Mouse (Mus musculus) liver, embryonic 16.5 days (tissue): ENCODE measurements around the gene Efna5. TPM values are rescaled to one million over a fixed set of nuclear protein-coding genes. Genes with fewer than 3 reads are reported as not detected.

Source experiments
- ATAC-seq: fragments of 200-750 bp; cut with Nextera tagmentation; 2 replicates; pipeline ENCODE4 v1.8.0; 2017; ENCODE audit warnings: low read depth, mild to moderate bottlenecking, moderate number of reproducible peaks, moderate library complexity
- H3K27ac ChIP-seq: fragments of 300-500 bp; sonication (generic); 2 replicates; pipeline ENCODE4 v1.5.1; 2014; ENCODE audit warnings: mild to moderate bottlenecking, low read length
- H3K27me3 ChIP-seq: fragments of 300-500 bp; sonication (generic); 2 replicates; pipeline ENCODE4 v1.6.1; 2014; ENCODE audit warnings: low read depth, low read length, mixed read lengths; ENCODE audit not compliant: control insufficient read depth, insufficient read depth
- H3K36me3 ChIP-seq: fragments of 300-500 bp; sonication (generic); 2 replicates; pipeline ENCODE4 v1.6.1; 2014; ENCODE audit warnings: mild to moderate bottlenecking; ENCODE audit not compliant: control insufficient read depth, insufficient read depth
- H3K4me1 ChIP-seq: fragments of 300-500 bp; sonication (generic); 2 replicates; pipeline ENCODE4 v1.6.1; 2014; ENCODE audit warnings: low read depth, low read length, mixed read lengths; ENCODE audit not compliant: control insufficient read depth
- H3K4me2 ChIP-seq: fragments of 300-500 bp; sonication (generic); 2 replicates; pipeline ENCODE4 v1.6.1; 2014; ENCODE audit warnings: low read depth, low read length, mixed read lengths
- H3K4me3 ChIP-seq: fragments of 300-500 bp; sonication (generic); 2 replicates; pipeline ENCODE4 v1.5.1; 2014; ENCODE audit warnings: low read depth, mild to moderate bottlenecking, low read length
- H3K9ac ChIP-seq: fragments of 300-500 bp; sonication (generic); 2 replicates; pipeline ENCODE4 v1.6.1; 2014; ENCODE audit warnings: low read depth, low read length
- H3K9me3 ChIP-seq: fragments of 300-500 bp; sonication (generic); replicated peaks from 2 replicates; pipeline ENCODE4 v1.6.1; 2016; ENCODE audit warnings: low read length; ENCODE audit not compliant: control insufficient read depth
- WGBS: fragments of 180-500 bp; shearing (Covaris S2); extraction: QIAGEN DNeasy Blood & Tissue Kit; methylation state at CpG from one replicate; pipeline ENCODE4 v1.1.7; 2014; ENCODE audit not compliant: insufficient replicate concordance; 5-methylcytosine and 5-hydroxymethylcytosine counted together
- polyA plus RNA-seq: library from polyadenylated mRNA; unstranded; fragments of >200 nt; fragmentation: Nextera tagmentation; extraction: Ambion mirVana; gene quantifications from 2 replicates; pipeline ENCODE4 v1.2.1, GENCODE M21; 2015

Gene Efna5
- polyA plus RNA-seq, 1 experiment from 2014 or later: 2.3 TPM

GRCm38 (mm10) chr17:62863004-62863403 is 18.1 kb downstream of the Efna5 start:
- no peak overlapping the region for H3K4me3 ChIP-seq
- no peak for ATAC-seq
- no peaks in the 10 kb centered on the region for H3K4me1 ChIP-seq
- no peak overlapping the region for H3K9ac ChIP-seq
- H3K27ac ChIP-seq: no peak overlapping the region
- H3K36me3 ChIP-seq: no peaks in the 10 kb centered on the region
- H3K9me3 ChIP-seq: no peaks in the 10 kb centered on the region
- no peaks in the 10 kb centered on the region for H3K27me3 ChIP-seq
- 47% methylated on average over 3 of the region's 3 CpGs for WGBS
- H3K4me2 ChIP-seq: no peak overlapping the region

DNA sequence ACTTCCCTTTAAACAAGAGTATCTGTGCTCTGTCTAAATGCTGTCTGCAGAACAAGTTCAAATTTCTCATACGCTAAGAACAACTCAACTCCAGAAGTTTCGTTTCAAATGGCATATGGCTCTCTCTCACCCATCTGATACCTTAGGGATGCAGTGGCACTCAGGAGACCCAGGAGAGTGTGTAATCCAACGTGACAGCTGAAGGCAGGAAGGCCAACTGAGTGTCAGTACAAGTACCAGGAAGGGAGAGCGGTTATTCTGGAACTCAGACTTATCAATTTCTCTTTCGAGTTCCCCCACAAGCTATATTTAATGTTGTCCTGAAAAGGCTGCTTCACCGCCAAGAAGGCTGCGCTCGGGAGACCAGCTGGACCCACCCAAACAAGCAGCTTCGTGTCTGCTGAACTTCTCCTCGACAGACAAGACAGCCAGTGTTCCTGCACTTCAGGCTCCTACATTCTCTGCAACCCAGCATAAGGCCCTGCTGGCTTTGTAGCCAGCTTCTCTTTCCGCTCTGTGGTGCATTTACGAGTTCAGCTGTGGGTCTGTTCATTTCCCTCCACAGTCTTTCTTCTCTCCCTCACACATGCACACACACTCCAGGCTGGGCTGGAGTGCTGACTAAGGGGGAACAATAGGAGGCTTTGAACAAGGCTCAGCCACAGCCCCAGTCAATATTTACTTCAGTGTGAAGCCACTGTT is 18.7 kb downstream of the Efna5 start:
- Histone ChIP-seq H3K36me3 (no peaks in the 10 kb centered on the region), H3K4me2 (no peak overlapping the region), H3K27ac (no peak overlapping the region), H3K4me3 (no peak overlapping the region), H3K9me3 (no peaks in the 10 kb centered on the region), H3K4me1 (no peaks in the 10 kb centered on the region), H3K9ac (no peak overlapping the region), H3K27me3 (no peaks in the 10 kb centered on the region)
- ATAC-seq: peak; percentile 50
- WGBS: 29% methylated on average over 12 of the region's 12 CpGs

GRCm38 (mm10) chr17:62857275-62857674 is 23.8 kb downstream of the Efna5 start:
- ATAC-seq: no peak
- H3K9ac ChIP-seq: no peak overlapping the region

DNA sequence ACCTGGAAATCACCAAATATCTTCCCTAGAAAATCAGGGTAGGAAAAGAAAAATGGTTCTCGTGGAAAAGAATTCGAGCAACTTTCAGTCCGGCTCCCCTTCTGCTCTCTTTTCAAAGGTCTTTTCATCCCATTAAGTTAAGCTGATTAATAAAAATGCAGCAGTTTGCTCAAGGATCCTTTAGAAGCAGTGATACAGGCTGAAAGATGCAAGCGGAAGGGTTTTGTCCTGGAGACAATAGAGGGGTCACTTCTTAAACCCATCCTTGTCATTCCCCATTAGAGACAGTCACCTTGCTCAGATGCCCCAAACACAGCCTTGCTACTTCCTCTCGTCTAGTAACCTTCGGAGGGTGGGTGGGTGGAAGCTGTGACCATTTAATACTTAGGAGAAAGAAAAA is 27.4 kb downstream of the Efna5 start:
- ATAC-seq: no peak
- H3K4me3 ChIP-seq: no peak overlapping the region
- no peak overlapping the region for H3K9ac ChIP-seq
- no peaks in the 10 kb centered on the region for H3K36me3 ChIP-seq
- no peak overlapping the region for H3K27ac ChIP-seq
- no peaks in the 10 kb centered on the region for H3K4me1 ChIP-seq
- no peak overlapping the region for H3K4me2 ChIP-seq
- H3K27me3 ChIP-seq: no peaks in the 10 kb centered on the region
- 38% methylated on average over 6 of the region's 6 CpGs for WGBS
- no peaks in the 10 kb centered on the region for H3K9me3 ChIP-seq

More at GRCm38 (mm10) chr17:62857275-62857674, 23.8 kb downstream of the Efna5 start:
- no peak overlapping the region for H3K4me2 ChIP-seq
- H3K36me3 ChIP-seq: no peaks in the 10 kb centered on the region
- H3K27ac ChIP-seq: no peak overlapping the region
- H3K4me3 ChIP-seq: no peak overlapping the region
- H3K9me3 ChIP-seq: no peaks in the 10 kb centered on the region
- no peaks in the 10 kb centered on the region for H3K27me3 ChIP-seq
- no peaks in the 10 kb centered on the region for H3K4me1 ChIP-seq
- WGBS: 15% methylated on average over 8 of the region's 8 CpGs

DNA sequence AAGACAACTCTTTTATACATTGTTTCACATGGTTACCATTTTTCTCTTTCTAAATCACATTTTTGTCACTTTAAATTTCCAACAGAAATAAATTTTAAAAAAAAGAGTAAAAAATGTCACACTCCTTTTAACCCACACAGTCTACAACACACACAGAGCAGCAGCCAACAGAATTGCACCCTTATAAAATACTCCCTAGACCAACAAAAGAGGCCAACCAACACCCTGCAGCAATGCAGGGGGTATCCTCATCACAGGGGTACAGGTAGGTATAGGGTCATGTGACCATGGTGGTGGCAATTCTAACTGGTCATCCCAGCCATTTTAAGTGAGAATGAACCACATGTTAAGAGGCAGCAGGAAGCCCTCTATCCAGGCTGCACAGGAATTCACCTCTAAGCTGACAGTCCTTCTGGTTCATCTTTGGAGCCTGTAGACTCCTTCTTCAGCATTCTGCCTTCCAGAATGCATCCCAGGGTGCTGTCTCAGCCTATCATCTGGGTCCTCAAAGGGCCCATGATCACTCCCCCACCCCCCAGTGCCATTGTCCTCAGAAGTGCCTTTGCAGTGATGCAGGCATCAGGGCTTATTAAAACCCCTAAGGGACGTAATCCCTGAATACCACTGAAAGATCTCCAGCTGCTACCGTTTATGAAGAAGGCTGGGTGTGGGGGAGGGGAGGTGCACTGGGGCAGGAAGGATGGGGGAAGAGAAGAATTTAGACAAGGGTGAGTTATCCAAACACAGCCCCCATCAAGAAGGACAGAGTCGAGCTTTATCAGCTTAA is 28.1 kb downstream of the Efna5 start:
- no peak for ATAC-seq
- H3K4me2 ChIP-seq: no peak overlapping the region
- no peaks in the 10 kb centered on the region for H3K36me3 ChIP-seq
- no peak overlapping the region for H3K9ac ChIP-seq
- no peak overlapping the region for H3K4me3 ChIP-seq
- no peaks in the 10 kb centered on the region for H3K27me3 ChIP-seq
- H3K9me3 ChIP-seq: no peaks in the 10 kb centered on the region
- no peaks in the 10 kb centered on the region for H3K4me1 ChIP-seq
- no peak overlapping the region for H3K27ac ChIP-seq
- WGBS: 17% methylated on average over 3 of the region's 3 CpGs

- Histone ChIP-seq H3K9me3 (no peaks in the 10 kb centered on the region), H3K27ac (no peak overlapping the region), H3K36me3 (no peaks in the 10 kb centered on the region), H3K4me3 (no peak overlapping the region), H3K27me3 (no peaks in the 10 kb centered on the region), H3K4me2 (no peak overlapping the region), H3K4me1 (no peaks in the 10 kb centered on the region), H3K9ac (no peak overlapping the region)
- 27% methylated on average over 7 of the region's 7 CpGs for WGBS
- no peak for ATAC-seq
These were observed 29.8 kb downstream of the Efna5 start for GRCm38 (mm10) chr17:62851268-62851667.

DNA sequence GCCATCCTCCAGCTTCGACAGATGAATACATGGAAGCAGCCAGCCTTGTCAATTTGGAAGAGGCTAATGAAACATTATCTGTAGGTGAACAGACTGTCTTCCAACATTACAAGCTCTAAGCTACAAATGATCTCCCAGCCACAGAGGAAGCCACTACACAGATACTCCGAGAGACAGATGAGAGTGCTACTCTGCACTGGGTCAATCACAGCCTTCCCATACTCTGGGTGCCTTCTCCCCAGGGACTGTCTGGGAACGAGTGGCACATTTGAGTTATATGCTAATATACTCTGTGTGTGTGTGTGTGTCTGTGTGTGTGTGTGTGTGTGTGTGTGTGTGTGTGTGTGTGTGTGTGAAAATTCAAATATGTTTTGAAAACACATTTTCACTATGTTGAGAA is 30.5 kb downstream of the Efna5 start:
- H3K27me3 ChIP-seq: no peaks in the 10 kb centered on the region
- no peaks in the 10 kb centered on the region for H3K4me1 ChIP-seq
- no peaks in the 10 kb centered on the region for H3K36me3 ChIP-seq
- no peak overlapping the region for H3K4me2 ChIP-seq
- ATAC-seq: no peak
- WGBS: 46% methylated on average over 3 of the region's 3 CpGs
- no peaks in the 10 kb centered on the region for H3K9me3 ChIP-seq
- no peak overlapping the region for H3K9ac ChIP-seq
- H3K27ac ChIP-seq: no peak overlapping the region
- H3K4me3 ChIP-seq: no peak overlapping the region

DNA sequence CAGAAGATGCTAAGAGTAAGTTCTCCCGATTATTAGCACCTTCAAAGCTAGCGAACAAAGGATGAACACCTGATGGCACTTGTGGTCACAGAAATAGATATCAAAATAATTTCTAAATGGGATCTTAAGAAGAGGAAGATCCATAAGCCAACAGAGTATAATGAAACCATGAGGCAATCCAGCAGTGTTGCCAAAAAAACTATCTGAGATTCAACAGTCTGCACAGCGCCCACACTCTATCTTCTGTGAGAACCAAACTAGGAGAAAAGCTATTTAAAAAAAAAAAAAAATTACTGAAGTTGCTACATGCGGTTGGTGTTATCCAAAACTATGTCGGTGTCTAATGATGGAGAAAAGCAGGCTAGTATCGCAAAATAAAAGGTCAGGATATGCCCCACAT is 31.4 kb downstream of the Efna5 start:
- H3K9ac ChIP-seq: no peak overlapping the region
- H3K27ac ChIP-seq: no peak overlapping the region
- H3K4me3 ChIP-seq: no peak overlapping the region
- no peaks in the 10 kb centered on the region for H3K27me3 ChIP-seq
- WGBS: 67% methylated on average over 6 of the region's 6 CpGs
- H3K36me3 ChIP-seq: no peaks in the 10 kb centered on the region
- H3K4me1 ChIP-seq: no peaks in the 10 kb centered on the region
- no peak overlapping the region for H3K4me2 ChIP-seq
- no peaks in the 10 kb centered on the region for H3K9me3 ChIP-seq
- ATAC-seq: no peak

GRCm38 (mm10) chr17:62845656-62846055 is 35.5 kb downstream of the Efna5 start:
- Histone ChIP-seq H3K9me3 (no peaks in the 10 kb centered on the region), H3K27ac (no peak overlapping the region), H3K9ac (no peak overlapping the region), H3K4me3 (no peak overlapping the region), H3K4me2 (no peak overlapping the region), H3K36me3 (no peaks in the 10 kb centered on the region), H3K4me1 (no peaks in the 10 kb centered on the region), H3K27me3 (no peaks in the 10 kb centered on the region)
- no peak for ATAC-seq
- 62% methylated on average over 5 of the region's 5 CpGs for WGBS
